Mouse (Mus musculus) CH12.LX (cell line): Measurements from ENCODE around the gene Mks1. TPM values are rescaled to one million over a fixed set of nuclear protein-coding genes. Genes with fewer than 3 reads are reported as not detected.

Experiments
- DNase-seq: peaks from one replicate; pipeline ENCODE4 v3.0.0-alpha.2; 2013; ENCODE audit errors: extremely low read depth
- H3K27ac ChIP-seq: 2 replicates; pipeline ENCODE4 v1.5.1; 2012; ENCODE audit warnings: low read depth, mild to moderate bottlenecking, control low read depth, moderate library complexity; ENCODE audit not compliant: insufficient read depth
- H3K27me3 ChIP-seq: replicated peaks from 2 replicates; pipeline ENCODE3; 2012; ENCODE audit warnings: inconsistent platforms
- H3K36me3 ChIP-seq, 2 experiments: replicated peaks in 1 of 2; 2 replicates each; pipeline versions ENCODE3 to v1.6.1; 2012; ENCODE audit warnings: inconsistent platforms in 1 of 2, low read length in 1 of 2, mild to moderate bottlenecking in 1 of 2, mixed read lengths in 1 of 2, moderate library complexity in 1 of 2; ENCODE audit not compliant: control insufficient read depth in 1 of 2, insufficient read depth in 1 of 2
- H3K4me1 ChIP-seq, 2 experiments: 2 replicates each; pipeline ENCODE4 v1.6.1; 2012; ENCODE audit warnings: inconsistent platforms in 1 of 2, moderate library complexity in 1 of 2; ENCODE audit not compliant: insufficient read depth in 2 of 2, control insufficient read depth in 1 of 2
- H3K4me2 ChIP-seq: 2 replicates; pipeline ENCODE4 v1.6.1; 2012; ENCODE audit warnings: low read depth, mild to moderate bottlenecking, control low read depth; ENCODE audit not compliant: poor library complexity, insufficient read depth, severe bottlenecking
- H3K4me3 ChIP-seq, 3 experiments: fragments of 150-350 bp in 1 of 3; sonication (generic) in 1 of 3; replicated peaks in 1 of 3; 2 replicates each; pipeline versions ENCODE3 to v1.5.1; 2011 to 2012; ENCODE audit warnings: low read depth in 2 of 3, low read length in 2 of 3, mild to moderate bottlenecking in 2 of 3, moderate library complexity in 2 of 3, control low read depth in 1 of 3, improper control_type of control experiment in 1 of 3, inconsistent platforms in 1 of 3, mixed read lengths in 1 of 3; ENCODE audit not compliant: poor library complexity in 1 of 3
- H3K79me2 ChIP-seq: replicated peaks from 2 replicates; pipeline ENCODE4 v1.6.1; 2012; ENCODE audit warnings: mild to moderate bottlenecking, moderate library complexity; ENCODE audit not compliant: control insufficient read depth, poor library complexity, insufficient read depth, severe bottlenecking; ENCODE audit errors: extremely low read depth
- H3K9ac ChIP-seq: 2 replicates; pipeline ENCODE4 v1.6.1; 2012; ENCODE audit warnings: low read depth, mild to moderate bottlenecking, control low read depth, moderate library complexity; ENCODE audit not compliant: insufficient read depth
- H3K9me3 ChIP-seq: replicated peaks from 2 replicates; pipeline ENCODE3; 2012; ENCODE audit warnings: low read length, inconsistent platforms, mixed read lengths
- BHLHE40 ChIP-seq: IDR thresholded peaks from 2 replicates; pipeline ENCODE4 v1.6.1; 2011; ENCODE audit warnings: mild to moderate bottlenecking, low read depth, low read length, improper control_type of control experiment
- CHD1 ChIP-seq: IDR thresholded peaks from 2 replicates; pipeline ENCODE4 v1.6.1; 2012; ENCODE audit warnings: low read depth, low read length, improper control_type of control experiment, inconsistent platforms
- CHD2 ChIP-seq: IDR thresholded peaks from 2 replicates; pipeline ENCODE4 v1.6.1; 2011; ENCODE audit warnings: low read length, improper control_type of control experiment
- CTCF ChIP-seq, 2 experiments: IDR thresholded peaks in 1 of 2; conservative IDR thresholded peaks in 1 of 2; 2 replicates each; pipeline ENCODE4 v1.5.1; 2011 to 2012; ENCODE audit warnings: low read depth in 2 of 2, low read length in 2 of 2, improper control_type of control experiment in 1 of 2, inconsistent platforms in 1 of 2, mild to moderate bottlenecking in 1 of 2, moderate library complexity in 1 of 2
- E2F4 ChIP-seq: IDR thresholded peaks from 2 replicates; pipeline ENCODE4 v1.6.1; 2011; ENCODE audit warnings: low read depth, low read length, improper control_type of control experiment; ENCODE audit not compliant: insufficient replicate concordance
- ELF1 ChIP-seq: IDR thresholded peaks from 2 replicates; pipeline ENCODE4 v1.6.1; 2014; ENCODE audit warnings: low read depth, mild to moderate bottlenecking, inconsistent platforms, low read length, improper control_type of control experiment
- EP300 ChIP-seq: IDR thresholded peaks from 2 replicates; pipeline ENCODE4 v1.6.1; 2011; ENCODE audit warnings: low read length, improper control_type of control experiment
- ETS1 ChIP-seq: conservative IDR thresholded peaks from 2 replicates; pipeline ENCODE4 v1.6.1; 2012; ENCODE audit warnings: low read depth, mild to moderate bottlenecking, inconsistent platforms, low read length, improper control_type of control experiment, moderate library complexity
- GABPA ChIP-seq: IDR thresholded peaks from 2 replicates; pipeline ENCODE4 v1.6.1; 2012; ENCODE audit warnings: low read depth, low read length, improper control_type of control experiment, inconsistent platforms; ENCODE audit not compliant: insufficient replicate concordance
- HCFC1 ChIP-seq: IDR thresholded peaks from 2 replicates; pipeline ENCODE4 v1.6.1; 2012; ENCODE audit warnings: low read depth, mild to moderate bottlenecking, inconsistent platforms, low read length, improper control_type of control experiment
- JUN ChIP-seq: IDR thresholded peaks from 2 replicates; pipeline ENCODE4 v1.6.1; 2011; ENCODE audit warnings: low read depth, mild to moderate bottlenecking, low read length, improper control_type of control experiment, moderate library complexity; ENCODE audit not compliant: insufficient read depth
- JUND ChIP-seq: conservative IDR thresholded peaks from 2 replicates; pipeline ENCODE4 v1.6.1; 2011; ENCODE audit warnings: low read depth, low read length, improper control_type of control experiment
- MAX ChIP-seq: IDR thresholded peaks from 2 replicates; pipeline ENCODE4 v1.6.1; 2011; ENCODE audit warnings: low read length, improper control_type of control experiment
- MAZ ChIP-seq: IDR thresholded peaks from 2 replicates; pipeline ENCODE4 v1.6.1; 2012; ENCODE audit warnings: low read depth, mild to moderate bottlenecking, inconsistent platforms, low read length, improper control_type of control experiment, moderate library complexity
- MEF2A ChIP-seq: IDR thresholded peaks from 2 replicates; pipeline ENCODE4 v1.6.1; 2014; ENCODE audit warnings: low read depth, mild to moderate bottlenecking, inconsistent platforms, low read length, improper control_type of control experiment, borderline replicate concordance
- MXI1 ChIP-seq: IDR thresholded peaks from 2 replicates; pipeline ENCODE4 v1.6.1; 2011; ENCODE audit warnings: mild to moderate bottlenecking, low read depth, low read length, improper control_type of control experiment
- MYC ChIP-seq: IDR thresholded peaks from 2 replicates; pipeline ENCODE4 v1.6.1; 2011; ENCODE audit warnings: low read depth, mild to moderate bottlenecking, improper control_type of control experiment, low read length
- NELFE ChIP-seq: IDR thresholded peaks from 2 replicates; pipeline ENCODE4 v1.6.1; 2011; ENCODE audit warnings: low read depth, low read length, improper control_type of control experiment
- NRF1 ChIP-seq: IDR thresholded peaks from 2 replicates; pipeline ENCODE4 v1.6.1; 2014; ENCODE audit warnings: low read depth, mild to moderate bottlenecking, inconsistent platforms, low read length, improper control_type of control experiment, moderate library complexity
- PAX5 ChIP-seq: IDR thresholded peaks from 2 replicates; pipeline ENCODE4 v1.6.1; 2012; ENCODE audit warnings: low read length, inconsistent platforms, mixed read lengths
- POLR2A ChIP-seq: IDR thresholded peaks from 2 replicates; pipeline ENCODE4 v1.6.1; 2011; ENCODE audit warnings: low read depth, mild to moderate bottlenecking, improper control_type of control experiment, low read length
- POLR2AphosphoS2 ChIP-seq: IDR thresholded peaks from 2 replicates; pipeline ENCODE4 v1.6.1; 2011; ENCODE audit warnings: low read depth, low read length, improper control_type of control experiment
- RCOR1 ChIP-seq: conservative IDR thresholded peaks from 2 replicates; pipeline ENCODE4 v1.6.1; 2012; ENCODE audit warnings: low read depth, mild to moderate bottlenecking, inconsistent platforms, low read length, improper control_type of control experiment
- SIN3A ChIP-seq: IDR thresholded peaks from 2 replicates; pipeline ENCODE4 v1.6.1; 2012; ENCODE audit warnings: low read length, improper control_type of control experiment, inconsistent platforms
- SMC3 ChIP-seq: IDR thresholded peaks from 2 replicates; pipeline ENCODE4 v1.6.1; 2011; ENCODE audit warnings: low read depth, low read length, improper control_type of control experiment
- TBP ChIP-seq: conservative IDR thresholded peaks from 2 replicates; pipeline ENCODE4 v1.6.1; 2011; ENCODE audit warnings: low read depth, low read length, improper control_type of control experiment
- TCF12 ChIP-seq: IDR thresholded peaks from 2 replicates; pipeline ENCODE4 v1.6.1; 2014; ENCODE audit warnings: low read depth, mild to moderate bottlenecking, inconsistent platforms, low read length, improper control_type of control experiment
- UBTF ChIP-seq: IDR thresholded peaks from 2 replicates; pipeline ENCODE4 v1.6.1; 2012; ENCODE audit warnings: low read depth, mild to moderate bottlenecking, inconsistent platforms, low read length, improper control_type of control experiment, moderate library complexity
- USF1 ChIP-seq: IDR thresholded peaks from 2 replicates; pipeline ENCODE4 v1.6.1; 2014; ENCODE audit warnings: low read depth, mild to moderate bottlenecking, inconsistent platforms, low read length, improper control_type of control experiment
- USF2 ChIP-seq: conservative IDR thresholded peaks from 2 replicates; pipeline ENCODE4 v1.6.1; 2011; ENCODE audit warnings: low read depth, low read length, improper control_type of control experiment
- ZC3H11A ChIP-seq: IDR thresholded peaks from 2 replicates; pipeline ENCODE4 v1.6.1; 2012; ENCODE audit warnings: low read depth, mild to moderate bottlenecking, inconsistent platforms, low read length, improper control_type of control experiment
- ZKSCAN1 ChIP-seq: IDR thresholded peaks from 2 replicates; pipeline ENCODE4 v1.6.1; 2012; ENCODE audit warnings: low read depth, inconsistent platforms, low read length, improper control_type of control experiment, borderline replicate concordance
- ZNF384 ChIP-seq: IDR thresholded peaks from 2 replicates; pipeline ENCODE4 v1.6.1; 2012; ENCODE audit warnings: low read depth, low read length, improper control_type of control experiment, inconsistent platforms
- dilution Hi-C: fragments of 300-500 bp; cut with MboI; formaldehyde crosslinking; loops from 2 replicates; pipeline ENCODE4 v1.14.3; 2020; ENCODE audit warnings: low sequenced_read_pairs; ENCODE audit not compliant: extremely low pct_unique_long_range_greater_than_20kb, extremely low pct_ligation_motif_present
- in situ Hi-C: fragments of 300-500 bp; cut with MboI; formaldehyde crosslinking; loops from 3 replicates; pipeline ENCODE4 v1.14.3; 2019; ENCODE audit warnings: low sequenced_read_pairs, low pct_ligation_motif_present, low pct_unique_long_range_greater_than_20kb, mixed read lengths
- polyA plus RNA-seq: library from polyadenylated mRNA; unstranded; fragments of >175 nt; gene quantifications from 2 replicates; pipeline ENCODE4 v1.2.1, GENCODE M21; 2012; ENCODE audit warnings: low read depth; ENCODE audit not compliant: insufficient read length
- total RNA-seq, 2 experiments: library from RNA; depleted of rRNA; stranded (reverse); fragments of 300-350 nt in 1 of 2; fragments of >200 nt in 1 of 2; gene quantifications; 2 replicates each; pipeline ENCODE4 v1.2.3; 2012 to 2014

Gene Mks1
- total and polyA plus RNA-seq, 3 experiments = 20.4 to 26.3 (median 24.4) TPM

DNA sequence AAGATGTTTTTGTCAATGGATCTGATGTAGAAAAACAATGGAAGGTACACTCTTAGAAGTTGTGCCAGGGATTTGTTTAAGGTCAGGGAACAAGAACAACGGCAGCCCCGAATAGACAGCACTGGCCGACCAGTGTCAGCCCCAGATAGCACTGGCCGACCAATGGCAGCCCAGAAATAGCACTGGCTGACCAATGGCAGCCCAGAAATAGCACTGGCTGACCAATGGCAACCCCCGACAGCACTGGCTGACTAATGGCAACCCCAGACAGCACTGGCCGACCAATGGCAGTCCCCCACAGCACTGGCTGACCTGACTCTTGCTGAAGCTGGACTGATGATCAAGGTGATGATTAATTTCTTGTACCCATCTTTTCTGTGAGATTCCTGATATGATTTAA, 5.1 kb upstream of the Mks1 start:
- no peaks in the 10 kb centered on the region for H3K79me2 ChIP-seq
- no peak overlapping the region for H3K27ac ChIP-seq
- H3K9ac ChIP-seq = no peak overlapping the region
- H3K36me3 ChIP-seq = peaks cover 0 to 3% of the 10 kb centered on the region in 2 experiments
- H3K4me2 ChIP-seq = no peak overlapping the region
- H3K4me1 ChIP-seq = peaks cover 0 to 18% of the 10 kb centered on the region in 2 experiments; a peak in 2 of 4 replicates
- no peaks in the 10 kb centered on the region for H3K9me3 ChIP-seq
- no peak overlapping the region for H3K4me3 ChIP-seq
- no peaks in the 10 kb centered on the region for H3K27me3 ChIP-seq
- dilution Hi-C loops = no loop called here
- 0 out of 2 replicates have a peak, but pooled peaks have one; percentile 18 for TF ChIP-seq NRF1
- TF ChIP-seq MAZ = no peak
- peak; percentile 80 for TF ChIP-seq CHD2
- TF ChIP-seq POLR2A = no peak; the same call in 1 of the 2 replicates
- no peak for TF ChIP-seq NELFE
- TF ChIP-seq JUND = no peak
- no peak for TF ChIP-seq BHLHE40
- no peak for TF ChIP-seq MAX
- no peak for DNase-seq
- in situ Hi-C loops = no loop called here

- peak; percentile 85 for DNase-seq
- Histone ChIP-seq H3K4me2 (peak overlapping the region; percentile 66), H3K36me3 (peaks cover 30 to 40% of the 10 kb centered on the region in 2 experiments), H3K4me3 (peak overlapping the region; percentile 69 to 72 (median 71)), H3K9ac (peak overlapping the region; percentile 95), H3K27ac (peak overlapping the region; percentile 73), H3K9me3 (no peaks in the 10 kb centered on the region), H3K4me1 (peaks cover 4 to 30% of the 10 kb centered on the region in 2 experiments; a peak in 3 of 4 replicates), H3K79me2 (no peaks in the 10 kb centered on the region), H3K27me3 (no peaks in the 10 kb centered on the region)
- dilution Hi-C loops (no loop called here), in situ Hi-C loops (no loop called here)
- TF ChIP-seq PAX5 (no peak), USF1 (no peak), BHLHE40 (no peak), CTCF (conservative IDR thresholded peaks at IDR 0.05 in 1 of 2, IDR thresholded peaks at IDR 0.05 in 1 of 2; ENCODE audit: low read depth in 2 of 2, low read length in 2 of 2) (no peak), NRF1 (no peak), MEF2A (peak; percentile 27; the same call in 1 of the 2 replicates), HCFC1 (no peak), ELF1 (no peak), NELFE (no peak), POLR2AphosphoS2 (no peak), E2F4 (no peak), MYC (0 out of 2 replicates have a peak, but pooled peaks have one; percentile 12), CHD2 (peak; percentile 81), USF2 (no peak), ZNF384 (no peak), MXI1 (no peak), ZKSCAN1 (no peak), MAX (no peak), ZC3H11A (no peak), GABPA (no peak), SMC3 (no peak), JUN (no peak), TBP (no peak; the same call in 1 of the 2 replicates), SIN3A (no peak), EP300 (no peak), UBTF (no peak), CHD1 (no peak), ETS1 (no peak), POLR2A (no peak; the same call in 1 of the 2 replicates), JUND (no peak), RCOR1 (0 out of 2 replicates have a peak, but pooled peaks have one; percentile 12), TCF12 (peak; percentile 49; the same call in 1 of the 2 replicates)
Measured at GRCm38 (mm10) chr11:87853597-87853954, 561 bp downstream of the Mks1 start.
